8 mouse cellular contexts compared by ENCODE assay signal in the genomic region with DNA sequence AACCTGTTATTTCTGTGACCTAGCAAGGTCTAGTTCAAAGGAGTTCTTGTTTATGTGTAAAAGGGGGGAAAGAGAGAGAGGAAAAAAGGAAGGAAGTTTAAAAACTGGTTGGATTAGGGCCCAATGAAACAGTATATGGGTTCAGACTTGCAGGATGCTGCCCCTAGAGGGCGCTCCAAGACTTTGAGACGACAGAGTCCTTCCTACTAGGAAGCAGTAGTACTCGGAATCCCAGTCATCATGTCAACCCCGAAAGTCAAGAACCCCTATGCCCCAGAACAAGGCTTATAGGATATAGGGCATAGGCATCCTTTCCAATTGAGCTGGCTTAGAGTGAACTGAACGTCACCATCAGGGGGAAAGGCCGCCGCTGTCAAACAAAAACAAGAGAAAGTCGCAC. TPM values are rescaled to one million over a fixed set of nuclear protein-coding genes. Genes with fewer than 3 reads are reported as not detected.
DNase-seq lines count a peak whose midpoint lies in the region; ATAC-seq lines count a peak whose summit lies in the region.

No protein-coding gene starts in this region.

- no peak overlapping the region for H3K4me3 ChIP-seq in forebrain, embryonic 11.5 days (ENCODE audit: low read depth, low read length)

- WGBS in forebrain, embryonic 11.5 days, result 41% methylated on average over 8 of the region's 8 CpGs

- peak; percentile 83 for DNase-seq in R1 (ENCODE audit: low read depth, low spot score)
- peak; percentile 40 for DNase-seq in c-Kit-positive CD71-negative TER-119-negative erythroid progenitor cells, embryonic 14.5 days (ENCODE audit: low read depth)
- DNase-seq in forebrain, embryonic 11.5 days (ENCODE audit: low spot score), result peak; percentile 88
- peak; percentile 87 for DNase-seq in heart, postnatal 4 days
- DNase-seq in layer of hippocampus, adult 18-20 months (ENCODE audit: low spot score in 2 of 2), result peak; percentile 52 to 87
- peak; percentile 70 to 82 for DNase-seq in lung, postnatal 4 days
- DNase-seq in skeletal muscle tissue, adult 2 months (ENCODE audit: low read depth, low spot score), result peak; percentile 67

- H3K4me2 ChIP-seq in forebrain, embryonic 11.5 days (ENCODE audit: low read depth, low read length, severe bottlenecking), result no peak overlapping the region

- ATAC-seq in forebrain, embryonic 11.5 days (replicated peaks; ENCODE audit: low FRiP score), result peak; percentile 53; the same call in 1 of the 2 replicates
- no peak for ATAC-seq in erythroid progenitor cell, adult 5-6 weeks (replicated peaks; ENCODE audit: low FRiP score, poor library complexity, severe bottlenecking)

- H3K9me3 ChIP-seq in forebrain, embryonic 11.5 days (ENCODE audit: control insufficient read depth, low read length), result no peaks in the 10 kb centered on the region

- 0 out of 2 replicates have a peak, but pooled peaks cover 2% of the 10 kb centered on the region for H3K4me1 ChIP-seq in forebrain, embryonic 11.5 days (replicated peaks; ENCODE audit: control insufficient read depth, insufficient read depth, low read length)

- no peaks in the 10 kb centered on the region; the same call in 1 of the 2 replicates for H3K27me3 ChIP-seq in forebrain, embryonic 11.5 days (ENCODE audit: control insufficient read depth, insufficient read depth, low read length)

- no peak overlapping the region for H3K9ac ChIP-seq in forebrain, embryonic 11.5 days (ENCODE audit: low read length)

- H3K36me3 ChIP-seq in forebrain, embryonic 11.5 days (ENCODE audit: control insufficient read depth, insufficient read depth, low read length), result no peaks in the 10 kb centered on the region

- no peak overlapping the region for H3K27ac ChIP-seq in forebrain, embryonic 11.5 days (ENCODE audit: low read depth, low read length)

RNA-seq across cellular contexts. Expression of a gene that starts 50.0 kb away (rescaled TPM):
- 63.6 and 64.5 TPM in 2 replicates for polyA plus RNA-seq in forebrain, embryonic 11.5 days (2014; fragmentation: Nextera tagmentation; extraction: Ambion mirVana)
- total RNA-seq in heart, postnatal 4 days (2021), result 100 to 1,000 TPM; 115 to 118 TPM
- 10 to 100 TPM; 47.0 to 49.7 TPM for total RNA-seq in layer of hippocampus, adult 18-20 months (2021)
- total RNA-seq in erythroid progenitor cell, adult 5-6 weeks (2015; ENCODE audit: low replicate concordance), result 0.84 TPM in 1 of 2 replicates, not detected in the other
- total RNA-seq in erythroid progenitor cell, adult 5-6 weeks (2017; ENCODE audit: low replicate concordance), result not detected in 2 replicates

Comparison
In these comparisons a context has a peak if more than half of its experiments do, and no peak if none do; other contexts are left out.
1. RNA of a gene that starts 50.0 kb away (total RNA-seq): 115 to 118 TPM in heart, postnatal 4 days and 47.0 to 49.7 TPM in layer of hippocampus, adult 18-20 months; 0.84 TPM in erythroid progenitor cell, adult 5-6 weeks; every median in the first group is over 10 times any median in the second.
2. Peak in every context shown above with its lines, with median percentiles within 50 percentile points of each other: DNase-seq.